ENCODE assay signal across 17 mouse cellular contexts in the genomic region with DNA sequence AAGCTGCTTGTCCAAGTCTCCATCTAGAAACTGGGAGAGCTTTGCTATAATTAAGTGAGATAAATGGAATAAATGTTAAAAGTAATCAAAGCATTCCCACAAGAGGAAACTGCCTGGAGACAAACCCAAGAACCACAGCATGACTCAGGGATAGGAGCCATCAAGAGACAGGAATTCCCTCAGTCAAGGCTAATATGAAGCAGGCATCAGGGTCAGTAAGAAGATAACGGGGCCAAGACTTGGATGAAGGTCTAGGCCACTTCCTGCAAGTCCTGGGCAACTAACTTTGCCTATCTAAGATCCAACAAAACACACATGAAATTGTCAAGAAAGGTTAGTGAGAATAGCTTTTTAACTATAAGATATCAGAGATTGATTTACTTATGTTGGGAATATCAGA.
"Had no signal": no experiment of that assay in that cellular context is flagged by ENCODE, and none has a peak within 500 bp of the region (broad histone marks: within the 10 kb centered on the region; RNA-seq: fewer than 3 reads in every experiment).

No protein-coding gene starts in this region.

- DNase-seq: kidney, postnatal 14 days; kidney, postnatal 4 days; left cerebral cortex, postnatal 4 days; liver, embryonic 13.5 days; lung, adult 2 months; lung, postnatal 14 days; lung, postnatal 4 days; midbrain, embryonic 14.5 days; retina, postnatal 1 day; right cerebral cortex, postnatal 25 days; spleen, adult 18-20 months; thymus, postnatal 36 days had no signal

- H3K4me1 ChIP-seq: kidney, embryonic 15.5 days; limb, embryonic 12.5 days; limb, embryonic 15.5 days; liver, embryonic 13.5 days; stomach, embryonic 15.5 days had no signal

- H3K4me3 ChIP-seq: kidney, embryonic 15.5 days; limb, embryonic 12.5 days; limb, embryonic 15.5 days; liver, embryonic 13.5 days; stomach, embryonic 15.5 days had no signal

- H3K27me3 ChIP-seq: kidney, embryonic 15.5 days; limb, embryonic 12.5 days; limb, embryonic 15.5 days; liver, embryonic 13.5 days; stomach, embryonic 15.5 days had no signal

- H3K27ac ChIP-seq: kidney, embryonic 15.5 days; limb, embryonic 12.5 days; limb, embryonic 15.5 days; liver, embryonic 13.5 days; stomach, embryonic 15.5 days had no signal

- H3K4me2 ChIP-seq: kidney, embryonic 15.5 days; limb, embryonic 12.5 days; limb, embryonic 15.5 days; liver, embryonic 13.5 days; midbrain, embryonic 11.5 days; stomach, embryonic 15.5 days had no signal

- H3K36me3 ChIP-seq: kidney, embryonic 15.5 days; limb, embryonic 12.5 days; limb, embryonic 15.5 days; liver, embryonic 13.5 days; stomach, embryonic 15.5 days had no signal

- H3K9me3 ChIP-seq: kidney, embryonic 15.5 days; limb, embryonic 12.5 days; limb, embryonic 15.5 days; liver, embryonic 13.5 days; stomach, embryonic 15.5 days had no signal

- H3K9ac ChIP-seq: kidney, embryonic 15.5 days; limb, embryonic 12.5 days; limb, embryonic 15.5 days; liver, embryonic 13.5 days; stomach, embryonic 15.5 days had no signal
